Mouse (Mus musculus): Measurements from ENCODE around the gene Rpa2.

DNA sequence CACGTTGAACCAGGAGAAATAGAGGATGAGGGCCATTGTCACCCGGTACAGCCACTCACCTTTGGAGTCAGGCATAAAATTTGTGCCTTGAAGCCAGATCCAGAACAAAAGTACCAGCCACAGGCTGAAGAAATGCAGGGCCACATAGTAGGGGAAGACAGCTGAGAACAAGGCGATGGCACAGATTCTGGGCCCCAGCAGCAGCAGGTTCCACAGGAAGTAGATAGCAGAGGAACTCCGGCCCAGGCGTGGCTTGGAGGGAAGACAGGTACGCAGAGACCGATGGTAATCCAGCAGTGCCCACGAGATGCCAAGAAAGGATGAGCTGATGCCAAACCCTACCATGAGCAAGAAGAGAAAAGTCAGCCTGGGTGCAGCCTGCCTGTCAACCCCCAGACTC, 39.9 kb upstream of the Rpa2 start:
- no peak for TF ChIP-seq POLR2A (IDR thresholded peaks at IDR 0.05; ENCODE audit: borderline replicate concordance, control insufficient read depth, low read depth, low read length)
- TF ChIP-seq CTCF (IDR thresholded peaks at IDR 0.05; ENCODE audit: control insufficient read depth, insufficient read depth, low read length) = no peak
